Mouse (Mus musculus): Measurements from ENCODE around the gene Rabep1. TPM values are rescaled to one million over a fixed set of nuclear protein-coding genes. Genes with fewer than 3 reads are reported as not detected.

Gene Rabep1
- polyA plus RNA-seq, 1 experiment from 2014 or later: 27.7 TPM

GRCm38 (mm10) chr11:70980232-70980631, 135.7 kb downstream of the Rabep1 start:
- Histone ChIP-seq H3K4me2 (ENCODE audit: low read length) (no peak overlapping the region), H3K36me3 (ENCODE audit: control insufficient read depth, insufficient read depth, low read length) (peaks cover 69% of the 10 kb centered on the region), H3K27ac (replicated peaks in 1 of 2; ENCODE audit: control insufficient read depth in 1 of 2, insufficient read depth in 1 of 2, low read depth in 2 of 2, low read length in 2 of 2) (no peak overlapping the region), H3K4me1 (ENCODE audit: control insufficient read depth in 2 of 2, insufficient read depth in 2 of 2, low read length in 2 of 2) (peaks cover 3 to 11% of the 10 kb centered on the region in 2 experiments; a peak in 3 of 4 replicates), H3K9me3 (ENCODE audit: control insufficient read depth, low read length) (no peaks in the 10 kb centered on the region), H3K27me3 (ENCODE audit: control insufficient read depth, insufficient read depth, low read length) (no peaks in the 10 kb centered on the region), H3K4me3 (ENCODE audit: control insufficient read depth in 1 of 2, insufficient read depth in 1 of 2, low read depth in 1 of 2, low read length in 2 of 2) (no peak overlapping the region), H3K9ac (ENCODE audit: low read length) (no peak overlapping the region)
- no peak for ATAC-seq (ENCODE audit: insufficient number of reproducible peaks, insufficient read depth, low FRiP score, low read depth)
- 72% methylated on average over 6 of the region's 6 CpGs for WGBS

GRCm38 (mm10) chr11:70980751-70981510, 136.4 kb downstream of the Rabep1 start:
- WGBS: 91% methylated on average over 14 of the region's 14 CpGs
- Histone ChIP-seq H3K27ac (replicated peaks in 1 of 2; ENCODE audit: control insufficient read depth in 1 of 2, insufficient read depth in 1 of 2, low read depth in 2 of 2, low read length in 2 of 2) (no peak overlapping the region), H3K36me3 (ENCODE audit: control insufficient read depth, insufficient read depth, low read length) (peaks cover 69% of the 10 kb centered on the region), H3K27me3 (ENCODE audit: control insufficient read depth, insufficient read depth, low read length) (no peaks in the 10 kb centered on the region), H3K4me3 (ENCODE audit: control insufficient read depth in 1 of 2, insufficient read depth in 1 of 2, low read depth in 1 of 2, low read length in 2 of 2) (no peak overlapping the region), H3K4me1 (ENCODE audit: control insufficient read depth in 2 of 2, insufficient read depth in 2 of 2, low read length in 2 of 2) (peaks cover 3 to 11% of the 10 kb centered on the region in 2 experiments; a peak in 3 of 4 replicates), H3K9me3 (ENCODE audit: control insufficient read depth, low read length) (no peaks in the 10 kb centered on the region), H3K9ac (ENCODE audit: low read length) (peak overlapping the region; percentile 97; the same call in 1 of the 2 replicates), H3K4me2 (ENCODE audit: low read length) (peak overlapping the region; percentile 87; the same call in 1 of the 2 replicates)
- no peak for ATAC-seq (ENCODE audit: insufficient number of reproducible peaks, insufficient read depth, low FRiP score, low read depth)

GRCm38 (mm10) chr11:70982030-70982429, 137.5 kb downstream of the Rabep1 start:
- Histone ChIP-seq H3K36me3 (ENCODE audit: control insufficient read depth, insufficient read depth, low read length) (peaks cover 69% of the 10 kb centered on the region), H3K27me3 (ENCODE audit: control insufficient read depth, insufficient read depth, low read length) (no peaks in the 10 kb centered on the region), H3K9ac (ENCODE audit: low read length) (peak overlapping the region; percentile 97), H3K9me3 (ENCODE audit: control insufficient read depth, low read length) (no peaks in the 10 kb centered on the region), H3K4me2 (ENCODE audit: low read length) (peak overlapping the region; percentile 87), H3K27ac (replicated peaks in 1 of 2; ENCODE audit: control insufficient read depth in 1 of 2, insufficient read depth in 1 of 2, low read depth in 2 of 2, low read length in 2 of 2) (no peak overlapping the region), H3K4me3 (ENCODE audit: control insufficient read depth in 1 of 2, insufficient read depth in 1 of 2, low read depth in 1 of 2, low read length in 2 of 2) (peak overlapping the region; percentile 76 to 99), H3K4me1 (ENCODE audit: control insufficient read depth in 2 of 2, insufficient read depth in 2 of 2, low read length in 2 of 2) (peaks cover 3 to 11% of the 10 kb centered on the region in 2 experiments; a peak in 3 of 4 replicates)
- no peak for ATAC-seq (ENCODE audit: insufficient number of reproducible peaks, insufficient read depth, low FRiP score, low read depth)
- WGBS: 5% methylated on average over 12 of the region's 12 CpGs

- ATAC-seq (ENCODE audit: insufficient number of reproducible peaks, insufficient read depth, low FRiP score, low read depth): peak; percentile 93
- H3K27ac ChIP-seq (replicated peaks in 1 of 2; ENCODE audit: control insufficient read depth in 1 of 2, insufficient read depth in 1 of 2, low read depth in 2 of 2, low read length in 2 of 2): peak within 1 kb of the TSS; percentile 43 to 53; a peak in 2 of 4 replicates
- H3K27me3 ChIP-seq (ENCODE audit: control insufficient read depth, insufficient read depth, low read length): no peaks in the 10 kb centered on the region
- no peaks in the 10 kb centered on the region for H3K9me3 ChIP-seq (ENCODE audit: control insufficient read depth, low read length)
- H3K4me2 ChIP-seq (ENCODE audit: low read length): peak within 1 kb of the TSS; percentile 87
- peaks cover 3 to 11% of the 10 kb centered on the region in 2 experiments; a peak in 3 of 4 replicates for H3K4me1 ChIP-seq (ENCODE audit: control insufficient read depth in 2 of 2, insufficient read depth in 2 of 2, low read length in 2 of 2)
- WGBS: 1% methylated on average over 58 of the region's 64 CpGs
- H3K9ac ChIP-seq (ENCODE audit: low read length): peak within 1 kb of the TSS; percentile 97
- peaks cover 69% of the 10 kb centered on the region for H3K36me3 ChIP-seq (ENCODE audit: control insufficient read depth, insufficient read depth, low read length)
- H3K4me3 ChIP-seq (ENCODE audit: control insufficient read depth in 1 of 2, insufficient read depth in 1 of 2, low read depth in 1 of 2, low read length in 2 of 2): peak within 1 kb of the TSS; percentile 76 to 99
These were observed 138.1 kb downstream of the Rabep1 start, which contains the start of gene C1qbp for GRCm38 (mm10) chr11:70982557-70983228. Gene C1qbp, minus strand, starts transcription at chr11:70983026.

Other genes with a start within 250 kb of the Rabep1 start
- gene 4930544D05Rik, start 228.9 kb upstream of the Rabep1 start, polyA plus RNA-seq (2014; fragmentation: Nextera tagmentation; extraction: Ambion mirVana): not detected in 2 replicates
- not detected in 2 replicates for gene Chrne, start 225.6 kb upstream of the Rabep1 start, polyA plus RNA-seq (2014; fragmentation: Nextera tagmentation; extraction: Ambion mirVana)
- 0.74 and 1.2 TPM in 2 replicates for gene Gp1ba, start 205.7 kb upstream of the Rabep1 start, polyA plus RNA-seq (2014; fragmentation: Nextera tagmentation; extraction: Ambion mirVana)
- 73.2 and 75.9 TPM in 2 replicates for gene Rnf167, start 197.5 kb upstream of the Rabep1 start, polyA plus RNA-seq (2014; fragmentation: Nextera tagmentation; extraction: Ambion mirVana)
- 290 and 303 TPM in 2 replicates for gene Slc25a11, start 197.3 kb upstream of the Rabep1 start, polyA plus RNA-seq (2014; fragmentation: Nextera tagmentation; extraction: Ambion mirVana)
- gene Pfn1, start 190.1 kb upstream of the Rabep1 start, polyA plus RNA-seq (2014; fragmentation: Nextera tagmentation; extraction: Ambion mirVana): 1,353 and 1,384 TPM in 2 replicates
- 468 and 495 TPM in 2 replicates for gene Eno3, start 187.6 kb upstream of the Rabep1 start, polyA plus RNA-seq (2014; fragmentation: Nextera tagmentation; extraction: Ambion mirVana)
- 177 TPM in 2 replicates for gene Spag7, start 175.4 kb upstream of the Rabep1 start, polyA plus RNA-seq (2014; fragmentation: Nextera tagmentation; extraction: Ambion mirVana)
- 13.7 and 13.8 TPM in 2 replicates for gene Camta2, start 156.7 kb upstream of the Rabep1 start, polyA plus RNA-seq (2014; fragmentation: Nextera tagmentation; extraction: Ambion mirVana)
- gene Inca1, start 144.6 kb upstream of the Rabep1 start, polyA plus RNA-seq (2014; fragmentation: Nextera tagmentation; extraction: Ambion mirVana): 2.1 and 2.7 TPM in 2 replicates
- gene Kif1c, start 144.2 kb upstream of the Rabep1 start, polyA plus RNA-seq (2014; fragmentation: Nextera tagmentation; extraction: Ambion mirVana): 13.9 and 18.9 TPM in 2 replicates
- gene Zfp3, start 80.6 kb upstream of the Rabep1 start, polyA plus RNA-seq (2014; fragmentation: Nextera tagmentation; extraction: Ambion mirVana): 9.3 and 9.9 TPM in 2 replicates
- gene Scimp, start 32.2 kb upstream of the Rabep1 start, polyA plus RNA-seq (2014; fragmentation: Nextera tagmentation; extraction: Ambion mirVana): 0.50 and 0.62 TPM in 2 replicates
- 112 and 121 TPM in 2 replicates for gene Nup88, start 125.2 kb downstream of the Rabep1 start, polyA plus RNA-seq (2014; fragmentation: Nextera tagmentation; extraction: Ambion mirVana)
- 53.6 and 63.1 TPM in 2 replicates for gene Rpain, start 125.4 kb downstream of the Rabep1 start, polyA plus RNA-seq (2014; fragmentation: Nextera tagmentation; extraction: Ambion mirVana)
- 244 and 246 TPM in 2 replicates for gene C1qbp, start 138.2 kb downstream of the Rabep1 start, polyA plus RNA-seq (2014; fragmentation: Nextera tagmentation; extraction: Ambion mirVana)
- 13.3 and 13.6 TPM in 2 replicates for gene Dhx33, start 159.7 kb downstream of the Rabep1 start, polyA plus RNA-seq (2014; fragmentation: Nextera tagmentation; extraction: Ambion mirVana)
- 17.2 and 18.2 TPM in 2 replicates for gene Mis12, start 174.8 kb downstream of the Rabep1 start, polyA plus RNA-seq (2014; fragmentation: Nextera tagmentation; extraction: Ambion mirVana)
- gene Derl2, start 175.1 kb downstream of the Rabep1 start, polyA plus RNA-seq (2014; fragmentation: Nextera tagmentation; extraction: Ambion mirVana): 26.7 and 33.0 TPM in 2 replicates
- gene 6330403K07Rik, start 188.7 kb downstream of the Rabep1 start, polyA plus RNA-seq (2014; fragmentation: Nextera tagmentation; extraction: Ambion mirVana): 6.6 and 16.4 TPM in 2 replicates